Mouse (Mus musculus) stomach, postnatal 0 days (tissue): ENCODE data around the gene Csnk1d.

Source experiments
- CTCF ChIP-seq: IDR thresholded peaks from 2 replicates; pipeline ENCODE4 v1.5.1; 2016; ENCODE audit warnings: antibody characterized with exemption, low read depth, mild to moderate bottlenecking, moderate library complexity
- EP300 ChIP-seq: optimal IDR thresholded peaks from 2 replicates; pipeline ENCODE3; 2016; ENCODE audit warnings: antibody characterized with exemption

GRCm38 (mm10) chr11:120957731-120958257, 33.3 kb downstream of the Csnk1d start:
- TF ChIP-seq CTCF = no peak
- TF ChIP-seq EP300 = no peak
